Mouse (Mus musculus): ENCODE measurements at regions not wholly inside any gene's neighbourhood (a gene's known extent, or its start where the extent isn't known, plus 50 kb on each side); places are given as distances from the start of the nearest gene placed in this dataset.
"Not testable (repeated sequence)": the region's sequence is repeated elsewhere in the genome, so short reads cannot be mapped to it uniquely, and the experiment has no call there.

DNA sequence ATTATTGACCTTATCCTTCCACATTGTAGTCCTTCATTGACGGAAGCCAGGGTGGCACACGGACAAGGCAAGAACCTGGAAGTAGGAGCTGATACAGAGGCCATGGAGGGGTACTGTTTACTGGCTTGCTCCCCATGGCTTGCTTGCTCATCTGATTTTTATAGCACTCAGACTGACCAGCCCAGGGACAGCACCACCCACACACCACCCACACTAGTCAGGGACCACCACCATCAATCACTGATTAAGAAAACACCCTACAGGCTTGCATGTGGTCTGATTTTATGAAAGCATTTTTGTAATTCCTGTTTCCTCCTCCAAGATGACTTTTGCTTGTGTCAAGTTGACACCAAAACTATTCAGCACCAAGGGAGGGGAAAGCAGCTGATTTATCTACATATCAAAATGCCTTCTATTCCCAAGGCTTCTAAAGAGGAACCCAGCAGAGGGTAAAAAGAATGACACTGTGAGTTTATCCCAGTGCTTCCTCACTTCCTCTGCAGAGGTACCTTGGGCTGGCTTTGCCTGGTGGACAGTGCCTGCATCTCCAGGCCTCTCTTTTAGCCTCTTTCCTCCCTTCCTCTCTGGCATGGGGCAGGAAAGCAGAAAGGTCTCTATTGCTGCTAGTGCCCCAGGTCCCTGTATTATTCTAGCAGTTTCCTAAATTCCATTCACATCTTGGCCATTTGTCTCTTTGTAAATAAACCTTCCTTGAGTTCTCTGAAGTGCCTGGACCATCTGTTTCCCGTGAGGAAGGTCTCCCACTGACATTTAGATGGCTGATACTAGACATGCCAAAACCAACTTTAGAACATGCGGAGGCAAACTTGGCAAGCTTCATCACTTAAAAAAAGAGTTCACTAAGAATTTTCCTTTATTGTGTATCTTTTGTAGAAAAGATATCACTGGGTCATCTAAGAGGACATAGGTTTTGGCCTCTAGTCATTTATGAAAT is 507.6 kb downstream of the Gja1 start:
- TF ChIP-seq CTCF (IDR thresholded peaks at IDR 0.05; ENCODE audit: low read depth) = no peak
- peak; percentile 72 for DNase-seq (ENCODE audit: low spot score)
- no peaks in the 10 kb centered on the region for H3K36me3 ChIP-seq (ENCODE audit: insufficient read depth, low read length)
- H3K9me3 ChIP-seq (replicated peaks; ENCODE audit: low read length) = no peaks in the 10 kb centered on the region
- WGBS = 60% methylated on average over 4 of the region's 4 CpGs
- no peak overlapping the region for H3K4me2 ChIP-seq (ENCODE audit: low read length)
- no peak overlapping the region for H3K4me3 ChIP-seq (replicated peaks; ENCODE audit: low read depth, low read length)
- no peak for ATAC-seq (replicated peaks; ENCODE audit: low FRiP score, low read depth)
- H3K27me3 ChIP-seq (ENCODE audit: insufficient read depth, low read length) = no peaks in the 10 kb centered on the region
- no peak overlapping the region for H3K9ac ChIP-seq (ENCODE audit: low read depth, low read length)
- no peaks in the 10 kb centered on the region for H3K4me1 ChIP-seq (replicated peaks; ENCODE audit: insufficient read depth, low read length)
- no peak overlapping the region for H3K27ac ChIP-seq

DNA sequence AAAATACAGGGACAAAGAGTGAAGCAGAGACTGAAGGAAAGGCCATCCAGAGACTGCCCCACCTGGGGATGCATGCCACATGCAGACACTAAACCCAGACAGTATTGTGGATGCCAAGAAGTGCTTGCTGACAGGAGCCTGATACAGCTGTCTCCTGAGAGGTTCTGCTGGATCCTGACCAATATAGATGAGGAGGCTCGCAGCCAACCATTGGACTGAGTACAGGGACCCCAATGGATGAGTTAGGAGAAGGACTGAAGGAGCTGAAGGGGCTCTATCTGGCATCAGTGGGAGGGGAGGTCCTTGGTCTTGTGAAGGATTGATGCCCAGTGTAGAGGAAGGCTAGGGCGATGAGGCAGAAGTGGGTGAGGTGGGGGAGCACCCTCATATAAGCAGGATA is 514.4 kb downstream of the Gja1 start:
- not testable (repeated sequence) for H3K4me1 ChIP-seq (replicated peaks; ENCODE audit: insufficient read depth, low read length); H3K27me3 ChIP-seq (ENCODE audit: insufficient read depth, low read length); H3K4me3 ChIP-seq (replicated peaks; ENCODE audit: low read depth, low read length); H3K9ac ChIP-seq (ENCODE audit: low read depth, low read length); H3K36me3 ChIP-seq (ENCODE audit: insufficient read depth, low read length); ATAC-seq (replicated peaks; ENCODE audit: low FRiP score, low read depth); H3K9me3 ChIP-seq (replicated peaks; ENCODE audit: low read length); H3K4me2 ChIP-seq (ENCODE audit: low read length); DNase-seq (ENCODE audit: low spot score); H3K27ac ChIP-seq
- WGBS = 87% methylated on average over 2 of the region's 2 CpGs

GRCm38 (mm10) chr10:56892666-56893209 is 515.6 kb downstream of the Gja1 start:
- no peak overlapping the region for H3K27ac ChIP-seq
- H3K4me3 ChIP-seq (replicated peaks; ENCODE audit: low read depth, low read length) = no peak overlapping the region
- DNase-seq (ENCODE audit: low spot score) = no peak
- no peak overlapping the region for H3K4me2 ChIP-seq (ENCODE audit: low read length)
- WGBS = 58% methylated on average over 10 of the region's 10 CpGs
- no peaks in the 10 kb centered on the region for H3K9me3 ChIP-seq (replicated peaks; ENCODE audit: low read length)
- no peaks in the 10 kb centered on the region for H3K36me3 ChIP-seq (ENCODE audit: insufficient read depth, low read length)
- ATAC-seq (replicated peaks; ENCODE audit: low FRiP score, low read depth) = no peak
- no peak for TF ChIP-seq CTCF (IDR thresholded peaks at IDR 0.05; ENCODE audit: low read depth)
- no peak overlapping the region for H3K9ac ChIP-seq (ENCODE audit: low read depth, low read length)
- no peaks in the 10 kb centered on the region for H3K27me3 ChIP-seq (ENCODE audit: insufficient read depth, low read length)
- H3K4me1 ChIP-seq (replicated peaks; ENCODE audit: insufficient read depth, low read length) = no peaks in the 10 kb centered on the region

DNA sequence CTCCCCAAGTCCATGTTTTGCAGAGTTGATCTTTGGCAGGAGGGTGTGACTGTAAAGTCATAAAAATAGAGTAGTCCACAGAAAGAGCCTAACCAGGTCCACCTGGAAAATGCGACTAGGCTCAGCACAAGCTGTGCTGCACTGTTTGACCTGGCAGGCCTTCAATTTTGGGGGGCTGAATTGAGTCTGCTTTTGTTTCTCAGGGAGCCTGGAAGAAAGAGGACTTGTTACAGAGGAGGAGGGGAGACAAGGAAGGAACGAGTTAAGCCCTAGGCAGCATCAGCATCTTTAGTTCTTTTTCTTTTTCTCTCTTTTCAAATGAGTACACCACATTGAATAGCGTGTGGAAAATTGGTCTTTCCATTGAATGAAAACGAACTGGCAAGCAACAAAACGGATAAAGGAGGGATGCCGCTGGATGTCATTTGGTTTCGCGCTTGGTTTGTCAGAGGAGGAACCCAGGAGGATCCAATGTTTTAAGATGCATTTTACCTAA is 516.1 kb downstream of the Gja1 start:
- no peaks in the 10 kb centered on the region for H3K36me3 ChIP-seq (ENCODE audit: insufficient read depth, low read length)
- no peak overlapping the region for H3K4me3 ChIP-seq (replicated peaks; ENCODE audit: low read depth, low read length)
- H3K27me3 ChIP-seq (ENCODE audit: insufficient read depth, low read length) = no peaks in the 10 kb centered on the region
- WGBS = 30% methylated on average over 8 of the region's 8 CpGs
- no peaks in the 10 kb centered on the region for H3K4me1 ChIP-seq (replicated peaks; ENCODE audit: insufficient read depth, low read length)
- H3K9me3 ChIP-seq (replicated peaks; ENCODE audit: low read length) = no peaks in the 10 kb centered on the region
- TF ChIP-seq CTCF (IDR thresholded peaks at IDR 0.05; ENCODE audit: low read depth) = no peak
- DNase-seq (ENCODE audit: low spot score) = no peak
- H3K9ac ChIP-seq (ENCODE audit: low read depth, low read length) = no peak overlapping the region
- H3K27ac ChIP-seq = no peak overlapping the region
- ATAC-seq (replicated peaks; ENCODE audit: low FRiP score, low read depth) = no peak
- no peak overlapping the region for H3K4me2 ChIP-seq (ENCODE audit: low read length)

GRCm38 (mm10) chr10:56899640-56900274 is 522.6 kb downstream of the Gja1 start:
- Histone ChIP-seq H3K4me2 (ENCODE audit: low read length) (no peak overlapping the region), H3K36me3 (ENCODE audit: insufficient read depth, low read length) (no peaks in the 10 kb centered on the region), H3K4me3 (replicated peaks; ENCODE audit: low read depth, low read length) (no peak overlapping the region), H3K27ac (no peak overlapping the region), H3K9me3 (replicated peaks; ENCODE audit: low read length) (no peaks in the 10 kb centered on the region), H3K27me3 (ENCODE audit: insufficient read depth, low read length) (no peaks in the 10 kb centered on the region), H3K9ac (ENCODE audit: low read depth, low read length) (no peak overlapping the region), H3K4me1 (replicated peaks; ENCODE audit: insufficient read depth, low read length) (no peaks in the 10 kb centered on the region)
- DNase-seq (ENCODE audit: low spot score) (no peak), ATAC-seq (replicated peaks; ENCODE audit: low FRiP score, low read depth) (no peak)
- WGBS = 91% methylated on average over 5 of the region's 5 CpGs
- no peak for TF ChIP-seq CTCF (IDR thresholded peaks at IDR 0.05; ENCODE audit: low read depth)

DNA sequence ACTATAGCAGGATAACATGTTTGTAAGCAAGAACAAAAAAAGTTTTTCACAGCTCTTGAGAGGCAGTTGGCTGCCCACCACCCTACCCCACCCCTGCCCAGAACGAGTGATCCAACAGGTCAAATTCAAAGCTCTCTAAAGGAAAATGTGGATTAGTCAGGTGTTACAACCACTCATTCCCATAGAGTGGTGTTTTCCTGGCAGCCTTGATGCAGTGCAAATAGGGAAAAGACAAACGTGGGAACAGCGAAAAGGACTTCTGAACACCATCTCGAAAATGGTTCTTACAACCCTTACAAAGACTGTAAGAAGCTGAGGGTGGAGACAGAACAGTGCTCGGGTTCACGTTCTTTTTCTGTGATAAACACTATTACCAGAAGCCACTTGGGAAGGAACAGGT is 523.8 kb downstream of the Gja1 start:
- TF ChIP-seq CTCF (IDR thresholded peaks at IDR 0.05; ENCODE audit: low read depth) = no peak
- no peak for ATAC-seq (replicated peaks; ENCODE audit: low FRiP score, low read depth)
- H3K4me3 ChIP-seq (replicated peaks; ENCODE audit: low read depth, low read length) = no peak overlapping the region
- H3K27ac ChIP-seq = no peak overlapping the region
- DNase-seq (ENCODE audit: low spot score) = no peak
- H3K9me3 ChIP-seq (replicated peaks; ENCODE audit: low read length) = no peaks in the 10 kb centered on the region
- H3K4me1 ChIP-seq (replicated peaks; ENCODE audit: insufficient read depth, low read length) = no peaks in the 10 kb centered on the region
- H3K4me2 ChIP-seq (ENCODE audit: low read length) = no peak overlapping the region
- H3K36me3 ChIP-seq (ENCODE audit: insufficient read depth, low read length) = no peaks in the 10 kb centered on the region
- H3K27me3 ChIP-seq (ENCODE audit: insufficient read depth, low read length) = no peaks in the 10 kb centered on the region
- no peak overlapping the region for H3K9ac ChIP-seq (ENCODE audit: low read depth, low read length)
- 85% methylated on average over 6 of the region's 6 CpGs for WGBS

Measured in kidney, postnatal 0 days (tissue).